Mouse (Mus musculus): ENCODE results near the gene Decr2. TPM values are rescaled to one million over a fixed set of nuclear protein-coding genes. Genes with fewer than 3 reads are reported as not detected.

Decr2 gene
- total RNA-seq (2012; rRNA removed), result 12.6 and 15.2 TPM in 2 replicates

- Histone ChIP-seq H3K9me3 (ENCODE audit: control insufficient read depth, insufficient read depth, low read depth, low read length) (no peaks in the 10 kb centered on the region), H3K9ac (ENCODE audit: insufficient read depth, low read depth, low read length, poor library complexity, severe bottlenecking) (peak within 1 kb of the TSS; percentile 60), H3K4me3 (ENCODE audit: insufficient read depth in 1 of 2, low read depth in 1 of 2, low read length in 2 of 2, poor library complexity in 1 of 2, severe bottlenecking in 1 of 2) (peak within 1 kb of the TSS; percentile 61 to 76), H3K27ac (ENCODE audit: insufficient read depth, low read depth, low read length, poor library complexity, severe bottlenecking) (peak within 1 kb of the TSS; percentile 38; the same call in 1 of the 2 replicates), H3K36me3 (ENCODE audit: control insufficient read depth, insufficient read depth, low read length, poor library complexity, severe bottlenecking) (peaks cover 29% of the 10 kb centered on the region), H3K4me1 (ENCODE audit: control insufficient read depth in 2 of 2, insufficient read depth in 2 of 2, low read length in 2 of 2, poor library complexity in 1 of 2) (peaks cover 0 to 5% of the 10 kb centered on the region in 2 experiments; a peak in 2 of 4 replicates)
- TF ChIP-seq MAFK (IDR thresholded peaks at IDR 0.05; ENCODE audit: insufficient read depth, low read depth, low read length) (no peak), CHD2 (IDR thresholded peaks at IDR 0.05; ENCODE audit: low read depth, low read length) (no peak), ZNF384 (IDR thresholded peaks at IDR 0.05; ENCODE audit: low read depth, low read length) (0 out of 2 replicates have a peak, but pooled peaks have one; percentile 13), ZC3H11A (IDR thresholded peaks at IDR 0.05; ENCODE audit: borderline replicate concordance, low read depth, low read length) (no peak), HCFC1 (IDR thresholded peaks at IDR 0.05; ENCODE audit: borderline replicate concordance, insufficient read depth, low read length) (no peak)
- DNase-seq (ENCODE audit: low read depth, low spot score), result peak; percentile 93
- in situ Hi-C loops (cut with MboI; ENCODE audit: low sequenced_read_pairs in 2 of 2, unreplicated experiment in 2 of 2), result no loop called here
Observed at GRCm38 (mm10) chr17:26089905-26090632, at the start of gene Decr2. Gene Decr2 (minus strand): TSS chr17:26090337.

GRCm38 (mm10) chr17:26138901-26139381, 48.8 kb upstream of the Decr2 start:
- Histone ChIP-seq H3K36me3 (ENCODE audit: control insufficient read depth, insufficient read depth, low read length, poor library complexity, severe bottlenecking) (peaks cover 10% of the 10 kb centered on the region), H3K27ac (ENCODE audit: insufficient read depth, low read depth, low read length, poor library complexity, severe bottlenecking) (peak overlapping the region; percentile 67), H3K4me3 (ENCODE audit: insufficient read depth in 1 of 2, low read depth in 1 of 2, low read length in 2 of 2, poor library complexity in 1 of 2, severe bottlenecking in 1 of 2) (peak overlapping the region; percentile 92 to 93), H3K9me3 (ENCODE audit: control insufficient read depth, insufficient read depth, low read depth, low read length) (no peaks in the 10 kb centered on the region), H3K4me1 (ENCODE audit: control insufficient read depth in 2 of 2, insufficient read depth in 2 of 2, low read length in 2 of 2, poor library complexity in 1 of 2) (peaks cover 0 to 5% of the 10 kb centered on the region in 2 experiments; a peak in 1 of 4 replicates), H3K9ac (ENCODE audit: insufficient read depth, low read depth, low read length, poor library complexity, severe bottlenecking) (peak overlapping the region; percentile 88)
- TF ChIP-seq HCFC1 (IDR thresholded peaks at IDR 0.05; ENCODE audit: borderline replicate concordance, insufficient read depth, low read length) (no peak), MAFK (IDR thresholded peaks at IDR 0.05; ENCODE audit: insufficient read depth, low read depth, low read length) (no peak), CHD2 (IDR thresholded peaks at IDR 0.05; ENCODE audit: low read depth, low read length) (no peak), ZC3H11A (IDR thresholded peaks at IDR 0.05; ENCODE audit: borderline replicate concordance, low read depth, low read length) (no peak), ZNF384 (IDR thresholded peaks at IDR 0.05; ENCODE audit: low read depth, low read length) (no peak)
- no peak for DNase-seq (ENCODE audit: low read depth, low spot score)
- in situ Hi-C loops (cut with MboI; ENCODE audit: low sequenced_read_pairs in 2 of 2, unreplicated experiment in 2 of 2), result no loop called here

GRCm38 (mm10) chr17:26138239-26138836, 48.2 kb upstream of the Decr2 start, which contains the start of gene Axin1:
Gene Axin1 (plus strand): TSS chr17:26138688.
- Histone ChIP-seq H3K36me3 (ENCODE audit: control insufficient read depth, insufficient read depth, low read length, poor library complexity, severe bottlenecking) (peaks cover 8% of the 10 kb centered on the region), H3K4me3 (ENCODE audit: insufficient read depth in 1 of 2, low read depth in 1 of 2, low read length in 2 of 2, poor library complexity in 1 of 2, severe bottlenecking in 1 of 2) (peak within 1 kb of the TSS; percentile 92 to 93), H3K9ac (ENCODE audit: insufficient read depth, low read depth, low read length, poor library complexity, severe bottlenecking) (peak within 1 kb of the TSS; percentile 88), H3K4me1 (ENCODE audit: control insufficient read depth in 2 of 2, insufficient read depth in 2 of 2, low read length in 2 of 2, poor library complexity in 1 of 2) (peaks cover 0 to 5% of the 10 kb centered on the region in 2 experiments; a peak in 1 of 4 replicates), H3K9me3 (ENCODE audit: control insufficient read depth, insufficient read depth, low read depth, low read length) (no peaks in the 10 kb centered on the region), H3K27ac (ENCODE audit: insufficient read depth, low read depth, low read length, poor library complexity, severe bottlenecking) (peak within 1 kb of the TSS; percentile 67)
- DNase-seq (ENCODE audit: low read depth, low spot score), result peak; percentile 99
- in situ Hi-C loops (cut with MboI; ENCODE audit: low sequenced_read_pairs in 2 of 2, unreplicated experiment in 2 of 2), result no loop called here
- TF ChIP-seq MAFK (IDR thresholded peaks at IDR 0.05; ENCODE audit: insufficient read depth, low read depth, low read length) (no peak), CHD2 (IDR thresholded peaks at IDR 0.05; ENCODE audit: low read depth, low read length) (no peak), ZNF384 (IDR thresholded peaks at IDR 0.05; ENCODE audit: low read depth, low read length) (no peak), ZC3H11A (IDR thresholded peaks at IDR 0.05; ENCODE audit: borderline replicate concordance, low read depth, low read length) (no peak), HCFC1 (IDR thresholded peaks at IDR 0.05; ENCODE audit: borderline replicate concordance, insufficient read depth, low read length) (no peak)

DNA sequence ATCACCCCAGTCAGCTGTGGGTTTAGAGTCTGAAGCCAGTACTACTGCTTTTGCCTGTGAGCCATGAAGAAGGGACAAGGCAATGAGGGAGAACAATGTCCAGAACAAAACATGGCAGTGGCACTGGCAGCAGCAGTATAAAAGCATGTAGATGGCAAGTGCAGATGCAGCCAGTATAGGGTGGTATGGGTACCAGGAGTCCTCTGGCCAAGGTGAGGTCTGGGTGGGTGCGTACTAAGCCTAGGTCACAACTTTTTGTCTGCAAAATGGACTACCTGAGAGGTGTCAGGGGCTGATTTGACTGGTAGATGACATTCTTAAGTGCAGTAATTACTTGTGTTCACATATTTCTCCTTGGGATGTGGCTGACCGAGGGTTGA, 47.6 kb upstream of the Decr2 start:
- no peak for TF ChIP-seq ZNF384 (IDR thresholded peaks at IDR 0.05; ENCODE audit: low read depth, low read length)
- no peak for TF ChIP-seq ZC3H11A (IDR thresholded peaks at IDR 0.05; ENCODE audit: borderline replicate concordance, low read depth, low read length)
- no peak for TF ChIP-seq MAFK (IDR thresholded peaks at IDR 0.05; ENCODE audit: insufficient read depth, low read depth, low read length)
- no peak for TF ChIP-seq HCFC1 (IDR thresholded peaks at IDR 0.05; ENCODE audit: borderline replicate concordance, insufficient read depth, low read length)
- TF ChIP-seq CHD2 (IDR thresholded peaks at IDR 0.05; ENCODE audit: low read depth, low read length), result no peak
- Histone ChIP-seq H3K4me3 (ENCODE audit: insufficient read depth in 1 of 2, low read depth in 1 of 2, low read length in 2 of 2, poor library complexity in 1 of 2, severe bottlenecking in 1 of 2) (peak overlapping the region in 1 of 2 experiments; percentile 92; a peak in 3 of 4 replicates), H3K27ac (ENCODE audit: insufficient read depth, low read depth, low read length, poor library complexity, severe bottlenecking) (no peak overlapping the region; the same call in 1 of the 2 replicates), H3K4me1 (ENCODE audit: control insufficient read depth in 2 of 2, insufficient read depth in 2 of 2, low read length in 2 of 2, poor library complexity in 1 of 2) (peaks cover 0 to 5% of the 10 kb centered on the region in 2 experiments; a peak in 1 of 4 replicates), H3K36me3 (ENCODE audit: control insufficient read depth, insufficient read depth, low read length, poor library complexity, severe bottlenecking) (peaks cover 2% of the 10 kb centered on the region), H3K9ac (ENCODE audit: insufficient read depth, low read depth, low read length, poor library complexity, severe bottlenecking) (peak overlapping the region; percentile 53; the same call in 1 of the 2 replicates), H3K9me3 (ENCODE audit: control insufficient read depth, insufficient read depth, low read depth, low read length) (no peaks in the 10 kb centered on the region)
- in situ Hi-C loops (cut with MboI; ENCODE audit: low sequenced_read_pairs in 2 of 2, unreplicated experiment in 2 of 2), result no loop called here
- no peak for DNase-seq (ENCODE audit: low read depth, low spot score)

All from ES-E14 (cell line).